Mouse (Mus musculus): ENCODE data around the gene Smc3. TPM values are rescaled to one million over a fixed set of nuclear protein-coding genes. Genes with fewer than 3 reads are reported as not detected.
A peak's percentile ranks its signal among the peaks of the same experiment; 100 is the strongest.

Gene Smc3
- polyA plus RNA-seq (2016; fragmentation: Nextera tagmentation; extraction: Ambion mirVana) = 91.8 and 95.1 TPM in 2 replicates

DNA sequence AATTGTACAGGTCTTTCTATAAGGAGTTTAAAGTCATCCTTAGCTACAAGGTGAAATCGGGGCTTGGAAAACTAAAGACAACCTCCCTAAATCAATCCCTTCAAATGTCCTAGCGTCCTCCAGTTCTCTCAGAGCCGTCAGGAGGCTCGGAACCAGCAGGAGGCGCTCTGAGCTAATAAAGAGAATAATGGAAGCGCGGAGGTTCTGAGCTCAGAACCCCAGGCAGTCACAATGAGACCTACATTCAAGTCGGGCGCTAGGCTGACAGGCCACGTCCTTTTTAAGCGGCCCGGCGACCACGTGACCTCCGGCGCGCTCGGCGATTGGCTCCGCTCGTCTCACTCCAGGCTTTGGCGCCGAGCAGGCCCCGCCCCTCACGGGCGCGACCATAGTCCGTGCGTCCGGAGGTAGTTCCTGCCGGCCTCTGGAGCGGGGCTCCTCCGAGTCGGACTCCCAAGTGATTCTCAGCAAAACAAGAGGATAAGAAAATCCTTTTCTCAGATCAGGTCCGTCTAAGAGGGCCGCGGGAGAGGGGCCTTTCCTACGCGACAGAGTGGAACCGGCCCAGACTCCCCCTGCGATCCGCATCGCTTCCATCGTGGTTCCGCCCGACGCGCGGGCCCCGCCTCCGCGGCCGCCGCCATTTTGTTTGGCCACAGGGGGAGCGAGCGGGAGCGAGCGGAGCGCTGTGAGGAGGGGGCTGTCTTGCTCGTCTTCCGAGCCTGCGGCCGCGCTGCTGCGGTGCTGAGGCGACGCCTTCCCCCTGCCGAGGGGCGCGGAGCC lies at the start of gene Smc3:
Gene Smc3 (plus strand): TSS at position 642 of the 783 bp plus-strand sequence.
- Histone ChIP-seq H3K9me3 (no peaks in the 10 kb centered on the region), H3K27ac (peak within 1 kb of the TSS; percentile 96), H3K27me3 (no peaks in the 10 kb centered on the region), H3K9ac (peak within 1 kb of the TSS; percentile 98), H3K4me3 (replicated peaks) (peak within 1 kb of the TSS; percentile 99), H3K4me1 (peaks cover 17% of the 10 kb centered on the region), H3K36me3 (replicated peaks) (peaks cover 12% of the 10 kb centered on the region), H3K4me2 (peak within 1 kb of the TSS; percentile 94)
- ATAC-seq (ENCODE audit: low FRiP score) = peak; percentile 98
- WGBS = under 1% methylated on average over 70 of the region's 70 CpGs

DNA sequence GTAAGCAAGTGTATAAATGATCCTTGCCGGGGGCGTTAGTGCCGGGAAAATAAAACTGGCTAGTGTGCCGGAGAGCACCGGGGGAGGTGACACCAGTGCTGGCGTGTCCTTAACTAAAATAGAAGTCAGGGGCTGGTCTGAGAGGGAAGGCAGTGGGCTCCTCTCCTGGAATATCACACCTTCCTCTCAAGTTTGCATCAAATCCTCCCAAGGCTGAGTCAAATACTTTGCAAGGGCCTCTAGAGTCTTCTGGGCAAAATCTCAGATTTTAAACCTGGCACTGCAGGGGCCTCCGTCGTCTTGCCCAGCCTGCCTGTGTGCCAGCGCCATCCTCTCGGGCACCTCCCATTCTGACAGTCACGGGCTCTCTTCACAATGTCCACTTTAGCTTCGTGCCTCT lies 49.2 kb upstream of the Smc3 start:
- no peak overlapping the region for H3K27ac ChIP-seq
- H3K27me3 ChIP-seq = 0 out of 2 replicates have a peak, but pooled peaks cover 8% of the 10 kb centered on the region
- 86% methylated on average over 12 of the region's 12 CpGs for WGBS
- H3K9ac ChIP-seq = no peak overlapping the region
- H3K4me1 ChIP-seq = peaks cover 5% of the 10 kb centered on the region
- H3K36me3 ChIP-seq (replicated peaks) = no peaks in the 10 kb centered on the region
- ATAC-seq (ENCODE audit: low FRiP score) = no peak
- H3K4me3 ChIP-seq (replicated peaks) = no peak overlapping the region
- H3K4me2 ChIP-seq = no peak overlapping the region
- no peaks in the 10 kb centered on the region for H3K9me3 ChIP-seq

DNA sequence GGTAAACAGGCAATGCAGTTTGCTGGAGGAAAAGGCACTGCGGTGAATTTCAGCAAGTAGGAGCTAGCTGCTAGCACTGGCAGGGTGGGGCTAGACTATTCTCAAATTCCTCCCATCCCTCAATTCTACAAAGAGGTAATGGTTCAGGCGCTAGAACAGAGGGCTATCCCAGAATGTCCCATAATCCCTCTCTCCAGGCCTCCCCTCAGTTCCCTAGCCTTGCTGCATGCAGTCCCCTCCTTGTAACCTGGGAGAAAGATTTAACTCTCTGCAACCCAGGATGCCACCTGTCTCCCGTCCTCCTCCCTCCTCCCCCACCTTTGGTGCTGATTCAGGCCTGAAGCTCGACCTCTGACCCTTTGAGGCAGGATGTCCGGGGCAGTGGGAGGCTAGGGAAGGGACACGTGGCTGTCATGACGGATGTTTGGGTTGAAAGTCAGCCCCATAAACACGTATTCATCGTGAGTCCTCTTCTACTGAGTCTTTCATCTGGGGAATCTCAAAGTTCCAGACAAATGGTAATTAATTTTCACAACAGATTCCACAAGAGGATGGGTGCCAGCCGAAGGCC lies 47.9 kb upstream of the Smc3 start:
- Histone ChIP-seq H3K4me1 (peaks cover 6% of the 10 kb centered on the region), H3K27me3 (0 out of 2 replicates have a peak, but pooled peaks cover 8% of the 10 kb centered on the region), H3K9ac (no peak overlapping the region), H3K4me3 (replicated peaks) (no peak overlapping the region), H3K4me2 (no peak overlapping the region), H3K27ac (no peak overlapping the region), H3K9me3 (no peaks in the 10 kb centered on the region), H3K36me3 (replicated peaks) (no peaks in the 10 kb centered on the region)
- no peak for ATAC-seq (ENCODE audit: low FRiP score)
- 52% methylated on average over 10 of the region's 10 CpGs for WGBS

DNA sequence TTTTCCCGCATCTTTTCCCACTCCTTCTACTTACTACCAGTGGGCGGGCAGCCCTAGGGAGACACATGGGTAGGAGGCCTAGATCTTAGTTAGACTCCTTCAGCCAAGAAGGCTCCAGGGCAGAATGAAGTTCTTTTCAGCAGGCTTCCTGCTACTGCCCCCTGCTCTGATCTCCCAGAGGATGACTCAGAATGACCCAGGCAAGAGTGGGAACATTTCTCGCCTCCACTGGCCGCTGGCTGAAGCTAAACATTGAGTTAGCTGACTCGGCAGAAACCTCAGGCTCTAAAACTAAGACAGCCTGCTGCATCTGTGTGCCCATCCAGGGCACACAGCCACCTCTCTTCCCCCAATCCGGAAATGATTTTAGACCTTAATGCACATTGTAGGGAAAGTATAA lies 47.4 kb upstream of the Smc3 start:
- H3K4me2 ChIP-seq = no peak overlapping the region
- no peaks in the 10 kb centered on the region for H3K36me3 ChIP-seq (replicated peaks)
- H3K9ac ChIP-seq = no peak overlapping the region
- 0 out of 2 replicates have a peak, but pooled peaks cover 8% of the 10 kb centered on the region for H3K27me3 ChIP-seq
- H3K4me3 ChIP-seq (replicated peaks) = no peak overlapping the region
- no peak for ATAC-seq (ENCODE audit: low FRiP score)
- H3K27ac ChIP-seq = no peak overlapping the region
- H3K9me3 ChIP-seq = no peaks in the 10 kb centered on the region
- WGBS = 66% methylated on average over 6 of the region's 6 CpGs
- H3K4me1 ChIP-seq = peaks cover 5% of the 10 kb centered on the region; the same call in 1 of the 2 replicates

DNA sequence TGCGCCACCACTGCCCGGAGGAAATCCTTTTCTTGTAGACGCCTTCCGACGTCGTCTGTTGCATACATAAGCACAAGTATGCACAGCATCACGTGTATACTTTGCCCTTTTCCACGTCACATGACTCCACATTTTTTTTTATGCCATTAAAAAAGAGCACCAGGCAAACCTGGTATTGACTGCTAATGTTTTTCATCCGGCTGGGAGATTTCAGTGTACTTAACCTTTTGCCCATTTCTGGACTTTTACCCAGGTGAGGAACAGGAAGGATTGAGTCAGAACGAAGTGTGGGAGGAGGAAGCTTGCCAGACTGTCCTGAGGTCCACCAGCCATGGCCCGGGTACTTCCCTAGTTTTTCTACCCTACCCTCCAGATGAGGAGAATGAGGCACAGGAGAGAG lies 45.8 kb upstream of the Smc3 start:
- ATAC-seq (ENCODE audit: low FRiP score) = no peak
- no peak overlapping the region for H3K4me3 ChIP-seq (replicated peaks)
- H3K4me1 ChIP-seq = peaks cover 5% of the 10 kb centered on the region; the same call in 1 of the 2 replicates
- no peak overlapping the region for H3K4me2 ChIP-seq
- 91% methylated on average over 11 of the region's 11 CpGs for WGBS
- H3K27ac ChIP-seq = no peak overlapping the region
- H3K9ac ChIP-seq = no peak overlapping the region
- 0 out of 2 replicates have a peak, but pooled peaks cover 6% of the 10 kb centered on the region for H3K27me3 ChIP-seq
- no peaks in the 10 kb centered on the region for H3K36me3 ChIP-seq (replicated peaks)
- no peaks in the 10 kb centered on the region for H3K9me3 ChIP-seq

DNA sequence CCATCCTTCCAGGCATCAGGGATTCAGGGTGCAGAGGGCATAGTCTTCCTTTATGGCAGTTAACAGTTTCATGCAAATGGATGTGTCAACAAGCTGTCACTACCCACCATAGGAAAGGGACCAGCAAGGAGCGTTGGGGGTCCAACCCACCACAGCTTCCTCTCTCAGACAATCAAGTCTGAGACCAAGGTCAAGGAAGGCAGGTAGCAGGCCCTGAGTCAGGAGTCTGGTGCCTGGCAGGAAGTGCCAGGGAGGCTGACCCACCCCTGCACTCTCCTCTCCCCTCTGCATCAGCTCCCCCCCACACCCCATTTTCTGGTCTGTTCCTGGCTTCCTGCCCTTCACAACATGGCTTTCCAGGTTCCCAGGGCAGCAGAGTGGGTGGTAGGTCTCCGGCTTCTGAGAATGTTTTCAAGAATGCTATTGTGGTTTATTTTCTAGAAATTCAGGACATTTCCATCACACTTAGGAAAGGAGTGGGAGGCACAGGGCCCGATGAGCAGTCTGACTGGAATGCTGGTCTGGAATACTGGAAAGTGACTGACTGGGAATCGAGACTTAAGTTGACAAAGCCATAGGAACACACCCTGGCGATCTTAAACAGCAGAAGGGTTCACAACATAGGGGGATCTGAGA lies 45.1 kb upstream of the Smc3 start:
- no peak overlapping the region for H3K4me2 ChIP-seq
- peaks cover 5% of the 10 kb centered on the region; the same call in 1 of the 2 replicates for H3K4me1 ChIP-seq
- H3K27me3 ChIP-seq = 0 out of 2 replicates have a peak, but pooled peaks cover 6% of the 10 kb centered on the region
- H3K36me3 ChIP-seq (replicated peaks) = no peaks in the 10 kb centered on the region
- 83% methylated on average over 5 of the region's 5 CpGs for WGBS
- ATAC-seq (ENCODE audit: low FRiP score) = no peak
- H3K9me3 ChIP-seq = no peaks in the 10 kb centered on the region
- no peak overlapping the region for H3K27ac ChIP-seq
- H3K4me3 ChIP-seq (replicated peaks) = no peak overlapping the region
- no peak overlapping the region for H3K9ac ChIP-seq

DNA sequence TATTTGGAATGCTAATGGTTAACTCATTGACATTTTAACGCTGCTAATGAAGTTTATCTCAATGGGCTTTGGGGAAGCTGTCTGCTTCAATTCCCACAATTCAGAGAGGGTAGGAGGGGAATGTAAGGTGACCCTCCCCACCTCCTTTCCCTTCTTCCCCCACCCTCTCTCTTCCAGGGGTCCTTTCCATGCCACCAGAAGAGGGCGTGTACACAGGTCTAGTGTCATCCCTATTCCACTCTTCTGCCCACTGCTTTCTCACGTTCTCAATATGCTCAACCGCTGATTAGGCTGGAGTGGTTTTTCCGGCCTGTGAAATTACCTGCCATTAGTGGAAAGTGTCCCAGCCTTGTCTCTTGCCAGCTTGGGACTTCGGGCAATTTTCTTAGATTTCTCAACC lies 43.4 kb upstream of the Smc3 start:
- ATAC-seq (ENCODE audit: low FRiP score) = no peak
- no peak overlapping the region for H3K9ac ChIP-seq
- peaks cover 5% of the 10 kb centered on the region; the same call in 1 of the 2 replicates for H3K4me1 ChIP-seq
- H3K9me3 ChIP-seq = no peaks in the 10 kb centered on the region
- no peaks in the 10 kb centered on the region for H3K36me3 ChIP-seq (replicated peaks)
- 0 out of 2 replicates have a peak, but pooled peaks cover 6% of the 10 kb centered on the region for H3K27me3 ChIP-seq
- H3K4me3 ChIP-seq (replicated peaks) = no peak overlapping the region
- no peak overlapping the region for H3K4me2 ChIP-seq
- WGBS = 44% methylated on average over 6 of the region's 6 CpGs
- H3K27ac ChIP-seq = no peak overlapping the region

DNA sequence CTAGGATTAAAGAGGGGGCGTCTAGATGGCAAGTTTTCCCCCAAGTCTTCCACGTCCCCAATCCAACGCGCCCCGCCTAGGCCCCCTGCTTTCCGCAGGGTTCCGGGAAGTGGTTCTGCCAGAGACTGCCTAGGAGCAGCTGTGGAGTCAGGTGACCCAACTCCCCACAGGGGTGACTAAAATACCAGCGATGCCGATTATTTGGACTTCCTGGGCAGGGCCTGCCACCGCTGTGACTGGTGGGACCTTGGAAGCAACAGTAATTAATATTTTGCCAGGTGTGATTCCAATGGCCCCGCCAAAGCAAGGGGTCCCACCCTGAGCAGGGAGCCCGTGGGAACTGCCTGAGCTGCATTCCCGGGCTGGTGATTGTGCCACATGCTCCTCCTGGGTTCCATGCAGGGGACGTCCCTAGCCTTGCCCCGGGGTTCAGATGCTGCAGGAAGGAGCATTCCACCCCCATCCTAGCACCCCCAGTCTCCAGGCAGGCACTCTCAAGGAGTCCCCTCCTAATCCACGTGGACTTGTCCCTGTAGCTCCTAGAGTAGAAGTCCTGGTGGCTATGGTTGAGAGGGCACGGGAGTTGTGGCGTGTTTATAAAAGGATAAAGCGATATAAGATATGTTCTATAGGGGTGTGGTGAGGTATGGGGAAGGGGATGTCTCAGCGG lies 42.8 kb upstream of the Smc3 start:
- Histone ChIP-seq H3K9me3 (no peaks in the 10 kb centered on the region), H3K27me3 (0 out of 2 replicates have a peak, but pooled peaks cover 6% of the 10 kb centered on the region), H3K9ac (no peak overlapping the region), H3K36me3 (replicated peaks) (no peaks in the 10 kb centered on the region), H3K4me2 (peak overlapping the region; percentile 3; the same call in 1 of the 2 replicates), H3K4me1 (peaks cover 5% of the 10 kb centered on the region; the same call in 1 of the 2 replicates), H3K4me3 (replicated peaks) (no peak overlapping the region), H3K27ac (no peak overlapping the region)
- 47% methylated on average over 20 of the region's 20 CpGs for WGBS
- no peak for ATAC-seq (ENCODE audit: low FRiP score)

DNA sequence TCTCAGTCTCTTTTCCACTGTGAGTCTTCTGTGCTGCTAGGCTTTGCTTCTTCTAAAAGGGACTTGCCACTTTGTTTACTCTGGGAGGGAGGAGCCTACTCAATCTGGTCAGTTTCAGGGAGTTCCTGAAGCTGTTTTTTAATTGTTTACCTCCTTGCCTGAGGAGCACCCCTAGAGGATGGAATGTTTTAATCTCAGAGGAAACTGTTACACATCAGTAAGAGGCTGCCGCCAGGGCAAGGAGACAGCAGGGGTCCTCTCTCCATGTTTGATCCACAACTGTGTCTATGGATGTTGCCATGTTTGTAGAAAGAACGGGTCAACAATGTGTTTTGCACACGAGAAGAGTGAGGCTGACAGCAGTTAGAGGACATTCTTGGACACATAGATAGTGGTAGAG lies 39.8 kb upstream of the Smc3 start:
- Histone ChIP-seq H3K27ac (no peak overlapping the region), H3K4me2 (no peak overlapping the region), H3K9me3 (0 out of 2 replicates have a peak, but pooled peaks cover 3% of the 10 kb centered on the region), H3K36me3 (replicated peaks) (no peaks in the 10 kb centered on the region), H3K4me3 (replicated peaks) (no peak overlapping the region), H3K27me3 (0 out of 2 replicates have a peak, but pooled peaks cover 5% of the 10 kb centered on the region), H3K9ac (no peak overlapping the region), H3K4me1 (peaks cover 5% of the 10 kb centered on the region; the same call in 1 of the 2 replicates)
- WGBS = 85% methylated on average over 3 of the region's 3 CpGs
- ATAC-seq (ENCODE audit: low FRiP score) = no peak

DNA sequence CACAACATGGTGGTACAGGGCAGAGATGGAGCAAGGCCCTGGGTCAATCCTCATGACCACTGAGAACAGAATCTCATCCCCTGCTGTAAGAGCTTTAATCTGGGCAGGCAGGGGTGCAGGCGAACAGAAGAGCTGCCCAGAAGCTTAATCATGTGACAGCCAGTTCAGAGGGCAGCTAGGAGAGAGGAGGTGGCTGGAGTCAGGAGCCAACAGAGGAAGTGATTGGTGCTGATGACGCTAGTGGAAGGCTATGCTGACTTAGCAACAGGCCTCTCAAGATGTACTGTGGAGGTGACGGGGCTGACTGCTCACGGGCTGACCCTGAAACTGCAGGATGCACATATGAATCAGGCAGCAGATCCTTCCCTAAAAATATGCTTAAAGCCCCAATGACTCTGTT lies 36.0 kb upstream of the Smc3 start:
- Histone ChIP-seq H3K4me3 (replicated peaks) (no peak overlapping the region), H3K4me2 (no peak overlapping the region), H3K36me3 (replicated peaks) (no peaks in the 10 kb centered on the region), H3K27me3 (no peaks in the 10 kb centered on the region), H3K27ac (no peak overlapping the region), H3K9me3 (peaks cover 8% of the 10 kb centered on the region; the same call in 1 of the 2 replicates), H3K4me1 (peaks cover 7% of the 10 kb centered on the region), H3K9ac (no peak overlapping the region)
- ATAC-seq (ENCODE audit: low FRiP score) = no peak
- 65% methylated on average over 4 of the region's 4 CpGs for WGBS

DNA sequence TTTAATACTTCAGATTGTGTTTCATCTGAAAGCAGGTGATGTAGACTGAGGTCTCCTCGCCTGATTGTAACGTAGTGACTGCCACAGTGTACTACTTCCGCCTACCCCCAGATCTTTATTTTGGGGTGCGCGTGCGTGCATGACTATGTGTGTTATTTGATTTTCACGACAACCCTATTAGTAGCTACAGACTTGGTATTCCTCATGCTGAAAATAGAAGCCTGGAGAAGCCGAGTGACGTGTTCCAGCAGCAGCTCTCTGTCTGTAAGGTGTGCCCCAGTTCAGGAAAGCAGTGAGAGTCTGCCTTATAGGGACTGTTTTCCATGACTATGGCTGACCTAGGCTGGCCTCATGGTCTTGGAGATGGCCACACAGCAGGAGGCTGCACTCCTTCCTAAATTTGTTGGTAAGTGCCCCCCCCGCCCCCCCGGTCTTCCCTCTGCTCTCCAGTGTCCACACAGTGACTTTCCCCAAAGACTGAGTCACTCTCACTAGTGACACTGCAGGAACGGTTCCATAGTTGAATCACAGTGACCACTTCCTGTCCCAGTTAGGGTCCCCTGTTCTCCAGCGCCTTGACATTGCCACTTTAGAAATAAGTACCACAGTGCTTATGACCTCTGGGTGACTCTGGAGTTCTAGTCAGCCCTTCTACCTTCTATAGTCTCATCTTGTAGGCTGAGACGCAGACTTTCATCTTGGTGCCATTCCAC lies 34.5 kb upstream of the Smc3 start:
- no peaks in the 10 kb centered on the region for H3K36me3 ChIP-seq (replicated peaks)
- WGBS = 94% methylated on average over 14 of the region's 14 CpGs
- H3K27me3 ChIP-seq = no peaks in the 10 kb centered on the region
- no peak overlapping the region for H3K4me2 ChIP-seq
- no peak overlapping the region for H3K27ac ChIP-seq
- peaks cover 7% of the 10 kb centered on the region for H3K4me1 ChIP-seq
- no peak overlapping the region for H3K9ac ChIP-seq
- H3K4me3 ChIP-seq (replicated peaks) = no peak overlapping the region
- ATAC-seq (ENCODE audit: low FRiP score) = no peak
- peaks cover 8% of the 10 kb centered on the region; the same call in 1 of the 2 replicates for H3K9me3 ChIP-seq

Measured in forebrain, embryonic 12.5 days (tissue).